Mouse (Mus musculus) naive thymus-derived CD4-positive, alpha-beta T cell, adult 2 months (primary cell): ENCODE results near the gene Acap2.

Experiments used
- DNase-seq: peaks from one replicate; pipeline ENCODE4 v3.0.0-alpha.2; 2011; ENCODE audit warnings: low read depth

Acap2 gene

GRCm38 (mm10) chr16:31205187-31205586, 4.1 kb upstream of the Acap2 start:
- DNase-seq: no peak

- DNase-seq: no peak
Observed at GRCm38 (mm10) chr16:31204216-31204615, 3.2 kb upstream of the Acap2 start.

GRCm38 (mm10) chr16:31201704-31202103, 659 bp upstream of the Acap2 start:
- DNase-seq: peak; percentile 23

GRCm38 (mm10) chr16:31199926-31200789, 887 bp downstream of the Acap2 start:
- DNase-seq: peak; percentile 66

- DNase-seq: peak; percentile 54
Observed at GRCm38 (mm10) chr16:31199591-31199925, 1.5 kb downstream of the Acap2 start.

- no peak for DNase-seq
Observed at GRCm38 (mm10) chr16:31196971-31197370, 4.1 kb downstream of the Acap2 start.

GRCm38 (mm10) chr16:31192526-31192925, 8.5 kb downstream of the Acap2 start:
- no peak for DNase-seq

GRCm38 (mm10) chr16:31191818-31192217, 9.2 kb downstream of the Acap2 start:
- peak; percentile 82 for DNase-seq

GRCm38 (mm10) chr16:31190426-31190825, 10.6 kb downstream of the Acap2 start:
- no peak for DNase-seq

GRCm38 (mm10) chr16:31189291-31189690, 11.8 kb downstream of the Acap2 start:
- DNase-seq: no peak

GRCm38 (mm10) chr16:31188799-31189198, 12.2 kb downstream of the Acap2 start:
- DNase-seq: no peak

GRCm38 (mm10) chr16:31188270-31188669, 12.8 kb downstream of the Acap2 start:
- no peak for DNase-seq

- DNase-seq: no peak
Observed at GRCm38 (mm10) chr16:31187192-31187591, 13.9 kb downstream of the Acap2 start.

- DNase-seq: no peak
Observed at GRCm38 (mm10) chr16:31185757-31186156, 15.3 kb downstream of the Acap2 start.

- DNase-seq: no peak
Observed at GRCm38 (mm10) chr16:31184727-31185126, 16.3 kb downstream of the Acap2 start.

- no peak for DNase-seq
Observed at GRCm38 (mm10) chr16:31182576-31182975, 18.5 kb downstream of the Acap2 start.

- no peak for DNase-seq
Observed at GRCm38 (mm10) chr16:31180843-31181242, 20.2 kb downstream of the Acap2 start.

- DNase-seq: no peak
Observed at GRCm38 (mm10) chr16:31179384-31179783, 21.7 kb downstream of the Acap2 start.

GRCm38 (mm10) chr16:31174880-31175638, 26.0 kb downstream of the Acap2 start:
- no peak for DNase-seq

GRCm38 (mm10) chr16:31172229-31172628, 28.8 kb downstream of the Acap2 start:
- no peak for DNase-seq

- no peak for DNase-seq
Observed at GRCm38 (mm10) chr16:31171418-31171817, 29.6 kb downstream of the Acap2 start.

- peak; percentile 35 for DNase-seq
Observed at GRCm38 (mm10) chr16:31170297-31170696, 30.7 kb downstream of the Acap2 start.

GRCm38 (mm10) chr16:31169596-31169995, 31.4 kb downstream of the Acap2 start:
- DNase-seq: no peak
